Mouse (Mus musculus) heart, embryonic 15.5 days (tissue): ENCODE measurements around the gene Hnrnpul2. TPM values are rescaled to one million over a fixed set of nuclear protein-coding genes. Genes with fewer than 3 reads are reported as not detected.

ENCODE experiments used
- polyA plus RNA-seq: library from polyadenylated mRNA; unstranded; fragments of >200 nt; fragmentation: Nextera tagmentation; extraction: Ambion mirVana; gene quantifications from 2 replicates; pipeline ENCODE4 v1.2.1, GENCODE M21; 2015

The Hnrnpul2 gene
- polyA plus RNA-seq, 1 experiment from 2014 or later = 2.6 TPM

Other genes with a start within 250 kb of the Hnrnpul2 start
- 0.08 and 0.10 TPM in 2 replicates for gene Slc22a8, start 228.8 kb upstream of the Hnrnpul2 start, polyA plus RNA-seq
- gene Slc22a6, start 202.0 kb upstream of the Hnrnpul2 start, polyA plus RNA-seq = not detected in 2 replicates
- gene Chrm1, start 156.2 kb upstream of the Hnrnpul2 start, polyA plus RNA-seq = 0.05 and 0.24 TPM in 2 replicates
- 59.4 and 71.5 TPM in 2 replicates for gene Slc3a2, start 96.6 kb upstream of the Hnrnpul2 start, polyA plus RNA-seq
- 42.8 and 59.3 TPM in 2 replicates for gene Wdr74, start 84.2 kb upstream of the Hnrnpul2 start, polyA plus RNA-seq
- gene 1700092M07Rik, start 79.3 kb upstream of the Hnrnpul2 start, polyA plus RNA-seq = 0.69 and 1.9 TPM in 2 replicates
- 81.0 and 92.0 TPM in 2 replicates for gene Stx5a, start 78.6 kb upstream of the Hnrnpul2 start, polyA plus RNA-seq
- gene Nxf1, start 62.9 kb upstream of the Hnrnpul2 start, polyA plus RNA-seq = 100 and 132 TPM in 2 replicates
- gene Tmem223, start 49.0 kb upstream of the Hnrnpul2 start, polyA plus RNA-seq = 154 and 157 TPM in 2 replicates
- gene Tmem179b, start 45.5 kb upstream of the Hnrnpul2 start, polyA plus RNA-seq = 47.6 and 60.3 TPM in 2 replicates
- gene Taf6l, start 33.6 kb upstream of the Hnrnpul2 start, polyA plus RNA-seq = 15.4 and 18.8 TPM in 2 replicates
- gene Polr2g, start 21.4 kb upstream of the Hnrnpul2 start, polyA plus RNA-seq = 118 and 126 TPM in 2 replicates
- 3.5 and 3.8 TPM in 2 replicates for gene Zbtb3, start 17.5 kb upstream of the Hnrnpul2 start, polyA plus RNA-seq
- 30.9 and 36.2 TPM in 2 replicates for gene Ttc9c, start 677 bp upstream of the Hnrnpul2 start, polyA plus RNA-seq
- gene AC129217.1, start 9.8 kb downstream of the Hnrnpul2 start, polyA plus RNA-seq = 0.36 TPM in 1 of 2 replicates, not detected in the other
- gene Bscl2, start 17.5 kb downstream of the Hnrnpul2 start, polyA plus RNA-seq = 36.4 and 47.0 TPM in 2 replicates
- 1.3 and 5.0 TPM in 2 replicates for gene Gng3, start 19.2 kb downstream of the Hnrnpul2 start, polyA plus RNA-seq
- 1.8 and 2.4 TPM in 2 replicates for gene Lrrn4cl, start 30.8 kb downstream of the Hnrnpul2 start, polyA plus RNA-seq
- gene Ubxn1, start 51.5 kb downstream of the Hnrnpul2 start, polyA plus RNA-seq = 120 and 127 TPM in 2 replicates
- gene Uqcc3, start 60.9 kb downstream of the Hnrnpul2 start, polyA plus RNA-seq = 54.8 and 63.4 TPM in 2 replicates
- 35.8 and 44.8 TPM in 2 replicates for gene Lbhd1, start 63.7 kb downstream of the Hnrnpul2 start, polyA plus RNA-seq
- gene Gm49403, start 63.9 kb downstream of the Hnrnpul2 start, polyA plus RNA-seq = not detected in 2 replicates
- gene 1810009A15Rik, start 68.8 kb downstream of the Hnrnpul2 start, polyA plus RNA-seq = 44.7 and 51.9 TPM in 2 replicates
- gene Gm49416, start 68.9 kb downstream of the Hnrnpul2 start, polyA plus RNA-seq = not detected in 2 replicates
- gene Ints5, start 73.0 kb downstream of the Hnrnpul2 start, polyA plus RNA-seq = 21.2 and 29.4 TPM in 2 replicates
- gene Ganab, start 78.1 kb downstream of the Hnrnpul2 start, polyA plus RNA-seq = 50.0 and 67.9 TPM in 2 replicates
- gene B3gat3, start 100.4 kb downstream of the Hnrnpul2 start, polyA plus RNA-seq = 33.3 and 38.1 TPM in 2 replicates
- gene Rom1, start 109.3 kb downstream of the Hnrnpul2 start, polyA plus RNA-seq = 1.9 and 2.3 TPM in 2 replicates
- 12.7 and 21.9 TPM in 2 replicates for gene Eml3, start 109.5 kb downstream of the Hnrnpul2 start, polyA plus RNA-seq
- 74.2 and 99.5 TPM in 2 replicates for gene Mta2, start 121.9 kb downstream of the Hnrnpul2 start, polyA plus RNA-seq
- 13.7 and 19.4 TPM in 2 replicates for gene Tut1, start 133.8 kb downstream of the Hnrnpul2 start, polyA plus RNA-seq
- 216 and 256 TPM in 2 replicates for gene Eef1g, start 147.0 kb downstream of the Hnrnpul2 start, polyA plus RNA-seq
- 31.4 and 38.4 TPM in 2 replicates for gene Ahnak, start 169.3 kb downstream of the Hnrnpul2 start, polyA plus RNA-seq